Mouse (Mus musculus) left cerebral cortex, adult 2 months (tissue): ENCODE data around the gene Epn1. TPM values are rescaled to one million over a fixed set of nuclear protein-coding genes. Genes with fewer than 3 reads are reported as not detected.

Experiments
- DNase-seq, 2 experiments: peaks; one replicate each; pipeline ENCODE4 v3.0.0; 2021 to 2022; ENCODE audit warnings: low spot score in 2 of 2, mixed read lengths in 1 of 2; ENCODE audit errors: extremely low spot score in 1 of 2
- H3K27ac ChIP-seq: fragments of 200-600 bp; 2 replicates; pipeline ENCODE4 v1.8.1; 2022
- H3K4me3 ChIP-seq: fragments of 200-600 bp; 2 replicates; pipeline ENCODE4 v1.8.1; 2022
- CTCF ChIP-seq: fragments of 200-600 bp; IDR thresholded peaks from 2 replicates; pipeline ENCODE4 v1.8.1; 2022; ENCODE audit warnings: antibody characterized with exemption, mild to moderate bottlenecking, moderate library complexity
- intact Hi-C: fragments of 180-260 bp; cut with DNase I; formaldehyde crosslinking; loops from one replicate; pipeline ENCODE4 v1.15.1; 2025
- total RNA-seq, 2 experiments: library from RNA; stranded (reverse); gene quantifications; 2 replicates each; pipeline ENCODE4 v1.2.3; 2021

Epn1 gene
- total RNA-seq, 2 experiments from 2014 or later: 470 to 471 TPM

DNA sequence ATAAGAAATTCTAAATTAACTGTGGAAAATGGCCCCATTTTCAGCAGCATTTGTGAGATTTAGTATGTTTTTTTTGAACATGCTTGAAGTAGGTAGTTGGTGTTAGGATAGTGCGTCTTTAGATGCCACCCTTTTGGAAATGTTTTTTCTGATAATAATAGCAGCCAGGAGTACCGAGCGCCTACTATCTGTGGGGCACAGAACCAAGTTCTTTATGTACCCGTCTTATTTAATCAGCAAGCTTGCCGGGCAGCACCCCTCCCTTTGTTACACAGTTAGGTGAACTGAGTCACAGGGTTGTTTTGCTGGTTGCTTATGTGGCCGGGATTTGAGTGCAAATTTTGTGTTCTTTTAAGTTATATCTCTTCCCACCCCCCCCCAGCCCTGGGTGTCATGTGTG lies 1.2 kb downstream of the Epn1 start:
- no peak; the same call in 1 of the 2 replicates for TF ChIP-seq CTCF
- H3K4me3 ChIP-seq: peak overlapping the region; percentile 96
- intact Hi-C loops: loop anchor here (5.0 kb wide), 1 partner anchor 944 kb away; the partner anchor contains the start of gene Leng8
- no peak overlapping the region for H3K27ac ChIP-seq
- DNase-seq: no peak

- intact Hi-C loops: loop anchor here (5.0 kb wide), 1 partner anchor 945 kb away; the partner anchor contains the start of gene Leng8
These were observed 1.9 kb downstream of the Epn1 start for GRCm38 (mm10) chr7:5081939-5082338.

DNA sequence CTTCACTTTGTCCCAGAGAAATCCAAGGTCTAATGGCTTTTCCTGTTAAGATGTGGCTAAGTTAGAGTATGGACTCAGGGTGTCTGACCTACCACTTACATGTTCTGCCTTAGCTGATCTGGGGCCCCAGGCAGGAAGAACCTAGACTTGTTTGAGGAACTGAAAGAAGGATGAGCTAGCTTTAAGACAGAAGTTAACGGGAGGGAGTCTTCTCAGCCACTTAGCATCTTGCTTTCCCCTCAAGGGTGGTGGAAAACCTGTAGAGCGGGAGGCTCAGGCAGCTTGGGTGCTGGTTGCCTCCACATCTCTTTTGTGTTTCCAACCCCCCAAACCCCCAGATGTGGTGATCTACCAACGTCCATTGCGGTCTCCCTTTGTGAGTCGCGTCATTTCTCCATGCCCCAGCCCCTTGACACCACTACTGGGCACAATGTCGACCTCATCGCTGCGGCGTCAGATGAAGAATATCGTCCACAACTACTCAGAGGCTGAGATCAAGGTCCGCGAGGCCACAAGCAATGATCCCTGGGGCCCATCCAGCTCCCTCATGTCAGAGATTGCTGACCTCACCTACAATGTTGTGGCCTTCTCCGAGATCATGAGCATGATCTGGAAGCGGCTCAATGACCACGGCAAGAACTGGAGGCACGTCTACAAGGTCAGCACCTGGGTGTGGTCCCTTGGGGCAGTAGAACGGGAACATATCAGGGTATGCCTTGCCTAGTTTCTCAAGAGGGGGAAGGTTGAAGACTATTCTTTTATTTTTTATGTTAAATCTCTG lies 3.5 kb downstream of the Epn1 start:
- H3K27ac ChIP-seq: no peak overlapping the region
- intact Hi-C loops: loop anchor here (5.0 kb wide), 1 partner anchor 946 kb away; the partner anchor contains the start of gene Leng8
- DNase-seq: no peak
- no peak overlapping the region for H3K4me3 ChIP-seq
- no peak for TF ChIP-seq CTCF

More at GRCm38 (mm10) chr7:5081939-5082338, 1.9 kb downstream of the Epn1 start:
- no peak for TF ChIP-seq CTCF
- Histone ChIP-seq H3K4me3 (peak overlapping the region; percentile 23; the same call in 1 of the 2 replicates), H3K27ac (no peak overlapping the region)
- no peak for DNase-seq

DNA sequence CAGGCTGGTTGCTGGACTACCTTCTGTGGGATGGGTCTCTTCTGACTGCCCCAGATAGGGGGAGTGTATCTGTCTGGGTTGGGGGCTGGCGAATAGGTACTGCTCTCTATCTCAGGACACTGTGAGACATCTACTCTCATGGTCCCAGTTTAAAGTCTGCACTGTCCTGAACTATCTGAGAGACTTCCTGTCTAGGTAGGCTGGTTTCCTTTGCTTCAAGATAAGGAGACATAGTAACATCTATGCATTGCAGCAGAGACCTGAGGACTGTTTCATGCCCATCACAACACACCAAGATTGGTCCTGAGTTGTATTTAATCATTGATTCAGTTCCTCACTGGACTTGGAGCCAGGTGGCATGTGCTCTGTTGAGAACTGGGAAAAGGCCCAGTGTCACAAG lies 5.5 kb downstream of the Epn1 start:
- DNase-seq: no peak
- no peak overlapping the region for H3K4me3 ChIP-seq
- intact Hi-C loops: no loop called here
- no peak for TF ChIP-seq CTCF
- H3K27ac ChIP-seq: no peak overlapping the region

- intact Hi-C loops: no loop called here
- H3K27ac ChIP-seq: no peak overlapping the region
- no peak for DNase-seq
- no peak for TF ChIP-seq CTCF
- no peak overlapping the region for H3K4me3 ChIP-seq
These were observed 6.9 kb downstream of the Epn1 start for GRCm38 (mm10) chr7:5086921-5087440.

GRCm38 (mm10) chr7:5087886-5088285 lies 7.9 kb downstream of the Epn1 start:
- TF ChIP-seq CTCF: no peak
- intact Hi-C loops: no loop called here

DNA sequence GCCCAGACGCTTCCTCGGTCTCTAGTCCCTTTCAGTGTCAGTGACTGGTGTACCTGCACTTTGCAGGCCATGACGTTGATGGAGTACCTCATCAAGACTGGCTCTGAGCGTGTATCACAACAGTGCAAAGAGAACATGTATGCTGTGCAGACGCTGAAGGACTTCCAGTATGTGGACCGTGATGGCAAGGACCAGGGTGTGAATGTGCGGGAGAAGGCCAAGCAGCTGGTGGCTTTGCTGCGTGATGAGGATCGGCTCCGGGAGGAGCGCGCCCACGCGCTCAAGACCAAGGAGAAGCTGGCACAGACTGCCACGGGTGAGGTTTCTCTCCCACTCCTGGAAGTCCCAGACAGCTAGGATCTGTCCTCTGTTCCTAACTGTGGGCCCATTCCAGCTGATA lies 9.8 kb downstream of the Epn1 start:
- DNase-seq: peak in 1 of 2 experiments; percentile 51
- TF ChIP-seq CTCF: no peak

More at GRCm38 (mm10) chr7:5087886-5088285, 7.9 kb downstream of the Epn1 start:
- no peak overlapping the region for H3K4me3 ChIP-seq
- no peak overlapping the region for H3K27ac ChIP-seq
- no peak for DNase-seq

DNA sequence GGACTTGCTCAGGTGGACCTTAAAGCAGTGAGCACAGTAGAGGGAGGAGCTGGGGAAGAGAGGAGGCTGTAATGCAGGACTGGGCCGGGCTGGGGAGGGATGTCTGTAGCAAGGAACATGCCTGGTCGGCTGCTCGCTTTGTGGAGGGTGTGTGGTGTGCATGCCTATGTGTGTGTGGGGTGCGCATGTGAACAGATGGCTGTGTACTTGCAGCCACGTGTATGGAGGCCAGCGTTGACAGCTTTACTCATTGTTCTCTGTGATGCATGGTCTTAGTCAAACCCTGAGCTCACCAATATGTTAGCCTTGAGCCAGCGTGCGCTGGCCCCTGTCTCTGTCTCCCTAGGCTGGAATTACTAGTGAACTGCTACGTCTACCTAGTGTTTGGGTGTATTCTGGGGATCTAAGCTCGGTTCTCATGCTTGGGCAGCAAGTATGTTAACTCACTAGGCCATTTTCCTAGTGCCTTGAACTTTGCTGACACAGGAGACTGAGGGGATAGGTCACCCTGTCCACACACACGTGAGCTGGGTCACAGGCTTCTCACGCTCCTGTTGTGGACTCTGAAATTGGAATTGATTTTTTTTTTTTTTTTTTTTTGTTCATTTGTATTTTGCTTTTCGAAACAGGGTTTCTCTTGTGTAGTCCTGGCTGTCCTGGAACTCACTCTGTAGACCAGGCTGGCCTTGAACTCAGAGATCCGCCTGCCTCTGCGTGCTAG lies 11.1 kb downstream of the Epn1 start:
- no peak overlapping the region for H3K4me3 ChIP-seq
- no peak for TF ChIP-seq CTCF
- DNase-seq: no peak
- intact Hi-C loops: no loop called here
- peak overlapping the region; percentile 28; the same call in 1 of the 2 replicates for H3K27ac ChIP-seq

More for the DNA sequence above, 9.8 kb downstream of the Epn1 start:
- H3K4me3 ChIP-seq: no peak overlapping the region
- H3K27ac ChIP-seq: peak overlapping the region; percentile 36; the same call in 1 of the 2 replicates
- intact Hi-C loops: no loop called here

DNA sequence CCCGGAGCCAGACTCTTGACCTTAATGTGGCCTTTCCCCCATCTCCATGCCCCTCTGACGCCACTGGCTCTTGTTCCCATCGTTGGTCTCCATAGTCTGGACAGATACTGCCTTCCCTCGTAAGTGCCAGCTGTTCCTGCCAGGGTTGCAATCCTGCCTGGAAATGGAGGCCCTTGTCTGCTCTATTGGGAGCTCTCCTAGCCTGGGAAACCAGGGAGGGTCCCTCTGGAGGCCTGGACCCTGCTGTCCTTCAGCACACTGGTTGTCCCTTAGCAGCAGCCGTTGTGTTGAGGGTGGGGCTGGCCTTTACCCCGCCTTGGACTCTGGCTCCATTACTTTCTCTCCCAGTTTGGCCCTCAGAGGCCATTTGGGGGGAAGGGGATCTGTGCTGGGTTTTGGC lies 12.3 kb downstream of the Epn1 start:
- no peak for DNase-seq
- intact Hi-C loops: no loop called here
- no peak overlapping the region for H3K4me3 ChIP-seq
- peak overlapping the region; percentile 71 for H3K27ac ChIP-seq
- TF ChIP-seq CTCF: no peak

- no peak for TF ChIP-seq CTCF
- intact Hi-C loops: no loop called here
- H3K27ac ChIP-seq: peak overlapping the region; percentile 71
- no peak overlapping the region for H3K4me3 ChIP-seq
- DNase-seq: peak in 1 of 2 experiments; percentile 40
These were observed 12.9 kb downstream of the Epn1 start for GRCm38 (mm10) chr7:5092831-5093510.

GRCm38 (mm10) chr7:5098769-5099168 lies 18.7 kb downstream of the Epn1 start:
- Histone ChIP-seq H3K27ac (no peak overlapping the region), H3K4me3 (no peak overlapping the region)
- DNase-seq: no peak
- TF ChIP-seq CTCF: no peak
- intact Hi-C loops: no loop called here
